Mouse (Mus musculus): Measurements from ENCODE around the gene Klc3. TPM values are rescaled to one million over a fixed set of nuclear protein-coding genes. Genes with fewer than 3 reads are reported as not detected.
A peak's percentile ranks its signal among the peaks of the same experiment; 100 is the strongest.

Gene Klc3
- total and polyA plus RNA-seq, 3 experiments, result 0.21 to 0.59 (median 0.25) TPM

- WGBS, result 95% methylated on average over 6 of the region's 6 CpGs
- no peak for DNase-seq
- no peak for TF ChIP-seq EP300 (IDR thresholded peaks at IDR 0.05; ENCODE audit: insufficient read depth, low read depth, low read length)
- no peak for TF ChIP-seq POLR2A (IDR thresholded peaks at IDR 0.05; ENCODE audit: insufficient read depth, low read depth, low read length)
- TF ChIP-seq CTCF (IDR thresholded peaks at IDR 0.05), result no peak
- H3K27ac ChIP-seq, result no peak overlapping the region
- H3K79me2 ChIP-seq (replicated peaks; ENCODE audit: control insufficient read depth, insufficient read depth, low read length), result no peaks in the 10 kb centered on the region
- no peak overlapping the region for H3K9ac ChIP-seq (ENCODE audit: low read depth, low read length)
- H3K36me3 ChIP-seq (ENCODE audit: control insufficient read depth, insufficient read depth, low read length), result no peaks in the 10 kb centered on the region
- H3K4me1 ChIP-seq (ENCODE audit: control insufficient read depth, insufficient read depth, low read length), result no peaks in the 10 kb centered on the region
- intact Hi-C loops (cut with DNase I), result no loop called here
- H3K27me3 ChIP-seq (ENCODE audit: control insufficient read depth, insufficient read depth, low read length), result no peaks in the 10 kb centered on the region
- H3K4me3 ChIP-seq, result no peak overlapping the region
Observed at GRCm38 (mm10) chr7:19426888-19427287, 23.0 kb upstream of the Klc3 start.

GRCm38 (mm10) chr7:19426349-19426748 is 22.4 kb upstream of the Klc3 start:
- intact Hi-C loops (cut with DNase I), result no loop called here
- H3K27me3 ChIP-seq (ENCODE audit: control insufficient read depth, insufficient read depth, low read length), result no peaks in the 10 kb centered on the region; the same call in 1 of the 2 replicates
- H3K79me2 ChIP-seq (replicated peaks; ENCODE audit: control insufficient read depth, insufficient read depth, low read length), result no peaks in the 10 kb centered on the region
- no peaks in the 10 kb centered on the region for H3K4me1 ChIP-seq (ENCODE audit: control insufficient read depth, insufficient read depth, low read length)
- no peak overlapping the region for H3K27ac ChIP-seq
- H3K4me3 ChIP-seq, result no peak overlapping the region
- no peak overlapping the region for H3K9ac ChIP-seq (ENCODE audit: low read depth, low read length)
- TF ChIP-seq EP300 (IDR thresholded peaks at IDR 0.05; ENCODE audit: insufficient read depth, low read depth, low read length), result no peak
- TF ChIP-seq CTCF (IDR thresholded peaks at IDR 0.05), result no peak
- 84% methylated on average over 6 of the region's 6 CpGs for WGBS
- no peak for DNase-seq
- no peaks in the 10 kb centered on the region for H3K36me3 ChIP-seq (ENCODE audit: control insufficient read depth, insufficient read depth, low read length)

- Histone ChIP-seq H3K4me3 (no peak overlapping the region), H3K4me1 (ENCODE audit: control insufficient read depth, insufficient read depth, low read length) (no peaks in the 10 kb centered on the region), H3K27ac (no peak overlapping the region), H3K36me3 (ENCODE audit: control insufficient read depth, insufficient read depth, low read length) (no peaks in the 10 kb centered on the region), H3K79me2 (replicated peaks; ENCODE audit: control insufficient read depth, insufficient read depth, low read length) (no peaks in the 10 kb centered on the region), H3K9ac (ENCODE audit: low read depth, low read length) (no peak overlapping the region), H3K27me3 (ENCODE audit: control insufficient read depth, insufficient read depth, low read length) (no peaks in the 10 kb centered on the region; the same call in 1 of the 2 replicates)
- 44% methylated on average over 4 of the region's 4 CpGs for WGBS
- TF ChIP-seq EP300 (IDR thresholded peaks at IDR 0.05; ENCODE audit: insufficient read depth, low read depth, low read length) (no peak), POLR2A (IDR thresholded peaks at IDR 0.05; ENCODE audit: insufficient read depth, low read depth, low read length) (0 out of 2 replicates have a peak, but pooled peaks have one; percentile 18)
- intact Hi-C loops (cut with DNase I), result no loop called here
- no peak for DNase-seq
Observed at GRCm38 (mm10) chr7:19424051-19424450, 20.1 kb upstream of the Klc3 start.

GRCm38 (mm10) chr7:19423083-19423482 is 19.2 kb upstream of the Klc3 start:
- Histone ChIP-seq H3K4me1 (ENCODE audit: control insufficient read depth, insufficient read depth, low read length) (no peaks in the 10 kb centered on the region), H3K9ac (ENCODE audit: low read depth, low read length) (no peak overlapping the region), H3K79me2 (replicated peaks; ENCODE audit: control insufficient read depth, insufficient read depth, low read length) (no peaks in the 10 kb centered on the region), H3K27me3 (ENCODE audit: control insufficient read depth, insufficient read depth, low read length) (no peaks in the 10 kb centered on the region; the same call in 1 of the 2 replicates), H3K4me3 (no peak overlapping the region), H3K27ac (no peak overlapping the region), H3K36me3 (ENCODE audit: control insufficient read depth, insufficient read depth, low read length) (no peaks in the 10 kb centered on the region)
- intact Hi-C loops (cut with DNase I), result no loop called here
- WGBS, result 77% methylated on average over 3 of the region's 3 CpGs
- DNase-seq, result no peak
- TF ChIP-seq CTCF (IDR thresholded peaks at IDR 0.05) (no peak), EP300 (IDR thresholded peaks at IDR 0.05; ENCODE audit: insufficient read depth, low read depth, low read length) (no peak), POLR2A (IDR thresholded peaks at IDR 0.05; ENCODE audit: insufficient read depth, low read depth, low read length) (no peak)

GRCm38 (mm10) chr7:19420821-19421636 is 17.1 kb upstream of the Klc3 start:
- no peak overlapping the region for H3K27ac ChIP-seq
- H3K79me2 ChIP-seq (replicated peaks; ENCODE audit: control insufficient read depth, insufficient read depth, low read length), result no peaks in the 10 kb centered on the region
- H3K9ac ChIP-seq (ENCODE audit: low read depth, low read length), result no peak overlapping the region
- TF ChIP-seq EP300 (IDR thresholded peaks at IDR 0.05; ENCODE audit: insufficient read depth, low read depth, low read length), result 0 out of 2 replicates have a peak, but pooled peaks have one; percentile 18
- no peak for TF ChIP-seq CTCF (IDR thresholded peaks at IDR 0.05)
- no peaks in the 10 kb centered on the region for H3K36me3 ChIP-seq (ENCODE audit: control insufficient read depth, insufficient read depth, low read length)
- H3K4me3 ChIP-seq, result peak overlapping the region; percentile 27; the same call in 1 of the 2 replicates
- peak; percentile 79 to 89 for DNase-seq
- intact Hi-C loops (cut with DNase I), result no loop called here
- no peaks in the 10 kb centered on the region; the same call in 1 of the 2 replicates for H3K27me3 ChIP-seq (ENCODE audit: control insufficient read depth, insufficient read depth, low read length)
- 15% methylated on average over 43 of the region's 43 CpGs for WGBS
- no peaks in the 10 kb centered on the region for H3K4me1 ChIP-seq (ENCODE audit: control insufficient read depth, insufficient read depth, low read length)

GRCm38 (mm10) chr7:19420121-19420520 is 16.2 kb upstream of the Klc3 start:
- no peaks in the 10 kb centered on the region for H3K4me1 ChIP-seq (ENCODE audit: control insufficient read depth, insufficient read depth, low read length)
- no peaks in the 10 kb centered on the region for H3K79me2 ChIP-seq (replicated peaks; ENCODE audit: control insufficient read depth, insufficient read depth, low read length)
- 19% methylated on average over 28 of the region's 28 CpGs for WGBS
- H3K4me3 ChIP-seq, result no peak overlapping the region
- H3K27me3 ChIP-seq (ENCODE audit: control insufficient read depth, insufficient read depth, low read length), result no peaks in the 10 kb centered on the region; the same call in 1 of the 2 replicates
- intact Hi-C loops (cut with DNase I), result no loop called here
- no peak overlapping the region for H3K27ac ChIP-seq
- no peak for DNase-seq
- H3K36me3 ChIP-seq (ENCODE audit: control insufficient read depth, insufficient read depth, low read length), result no peaks in the 10 kb centered on the region
- H3K9ac ChIP-seq (ENCODE audit: low read depth, low read length), result no peak overlapping the region
- TF ChIP-seq EP300 (IDR thresholded peaks at IDR 0.05; ENCODE audit: insufficient read depth, low read depth, low read length) (no peak), POLR2A (IDR thresholded peaks at IDR 0.05; ENCODE audit: insufficient read depth, low read depth, low read length) (no peak), CTCF (IDR thresholded peaks at IDR 0.05) (no peak)

All from heart, adult 2 months (tissue).